Mouse (Mus musculus) gastrocnemius, adult 2 months (tissue): ENCODE measurements around the gene 9130019O22Rik. TPM values are rescaled to one million over a fixed set of nuclear protein-coding genes. Genes with fewer than 3 reads are reported as not detected.
"Not testable (repeated sequence)": the region's sequence is repeated elsewhere in the genome, so short reads cannot be mapped to it uniquely, and the experiment has no call there.

Experiments
- DNase-seq: peaks from one replicate; pipeline ENCODE4 v3.0.0; 2022
- H3K27ac ChIP-seq: fragments of 200-600 bp; 2 replicates; pipeline ENCODE4 v1.8.1; 2022; ENCODE audit warnings: mild to moderate bottlenecking
- H3K4me3 ChIP-seq: fragments of 200-600 bp; 2 replicates; pipeline ENCODE4 v1.8.1; 2022; ENCODE audit warnings: mild to moderate bottlenecking, moderate library complexity
- CTCF ChIP-seq: fragments of 200-600 bp; IDR thresholded peaks from 2 replicates; pipeline ENCODE4 v1.8.1; 2022; ENCODE audit warnings: antibody characterized with exemption, mild to moderate bottlenecking, moderate library complexity
- intact Hi-C: fragments of 180-260 bp; cut with DNase I; formaldehyde crosslinking; loops from one replicate; pipeline ENCODE4 v1.15.1; 2025
- total RNA-seq, 2 experiments: library from RNA; stranded (reverse); gene quantifications; 2 replicates each; pipeline ENCODE4 v1.2.3; 2021

The 9130019O22Rik gene
- total RNA-seq, 2 experiments from 2014 or later: 1.6 to 2.4 TPM

GRCm38 (mm10) chr7:127393944-127394333 is 7.0 kb upstream of the 9130019O22Rik start:
- no peak for TF ChIP-seq CTCF
- Histone ChIP-seq H3K4me3 (peak overlapping the region; percentile 87), H3K27ac (peak overlapping the region; percentile 93)
- DNase-seq: no peak
- intact Hi-C loops: loop anchor here (2.0 kb wide), 1 partner anchor 29 kb away; no protein-coding TSS in a partner anchor

- peak; percentile 96 for DNase-seq
- H3K27ac ChIP-seq: peak within 1 kb of the TSS; percentile 93
- intact Hi-C loops: no loop called here
- no peak for TF ChIP-seq CTCF
- peak within 1 kb of the TSS; percentile 87 for H3K4me3 ChIP-seq
These were observed 6.4 kb upstream of the 9130019O22Rik start, which contains the start of gene E430018J23Rik for GRCm38 (mm10) chr7:127393157-127393943. Gene E430018J23Rik, minus strand, starts transcription at chr7:127393629.

DNA sequence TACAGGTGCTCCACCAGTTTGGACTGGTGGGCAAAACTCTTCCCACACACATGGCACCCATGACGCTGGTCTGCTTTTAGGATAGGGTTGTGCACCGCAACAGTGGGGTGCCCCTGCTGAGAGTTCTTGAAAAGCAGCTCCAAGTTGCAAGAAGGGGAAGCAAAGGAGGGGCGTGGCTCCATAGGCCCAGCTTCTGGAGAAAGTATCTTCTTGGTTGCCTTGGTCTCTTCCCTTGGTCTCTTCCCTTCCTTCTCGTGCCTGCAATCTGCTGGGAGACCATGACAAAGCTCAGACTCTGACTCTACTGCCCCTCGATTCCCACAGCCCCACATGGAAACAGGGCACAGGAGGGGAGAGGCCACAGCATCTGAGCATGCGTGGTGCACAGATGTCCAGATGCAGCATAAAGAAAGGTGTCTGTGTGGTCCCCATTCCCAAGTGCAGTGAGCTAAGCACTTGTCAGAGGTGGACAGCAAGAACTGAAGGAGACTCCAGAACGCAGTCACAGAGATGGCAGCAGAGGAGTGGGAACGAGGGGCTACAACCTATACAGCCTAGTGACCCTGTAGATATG is 5.4 kb upstream of the 9130019O22Rik start:
- Histone ChIP-seq H3K4me3 (peak overlapping the region; percentile 87), H3K27ac (peak overlapping the region; percentile 93; the same call in 1 of the 2 replicates)
- DNase-seq: no peak
- no peak for TF ChIP-seq CTCF
- intact Hi-C loops: no loop called here

DNA sequence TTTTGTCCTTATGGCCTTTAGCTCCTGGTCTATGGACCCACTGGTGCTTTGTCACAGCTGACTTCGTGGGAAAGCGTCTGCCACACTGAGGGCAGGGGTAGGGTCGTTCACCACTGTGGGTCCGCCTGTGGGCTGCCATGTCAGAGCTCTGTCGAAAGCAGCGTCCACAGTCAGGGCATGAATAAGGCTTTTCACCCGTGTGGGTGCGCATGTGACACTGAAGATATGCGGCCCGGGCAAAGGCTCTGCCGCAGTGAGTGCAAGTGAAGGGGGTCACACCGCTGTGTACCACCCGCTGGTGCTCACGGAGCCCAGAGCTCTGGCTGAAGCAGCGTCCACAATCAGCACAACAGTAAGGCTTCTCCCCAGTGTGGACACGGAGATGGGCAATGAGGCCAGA is 4.6 kb upstream of the 9130019O22Rik start:
- intact Hi-C loops: no loop called here
- DNase-seq: no peak
- Histone ChIP-seq H3K27ac (no peak overlapping the region), H3K4me3 (no peak overlapping the region)
- no peak for TF ChIP-seq CTCF

DNA sequence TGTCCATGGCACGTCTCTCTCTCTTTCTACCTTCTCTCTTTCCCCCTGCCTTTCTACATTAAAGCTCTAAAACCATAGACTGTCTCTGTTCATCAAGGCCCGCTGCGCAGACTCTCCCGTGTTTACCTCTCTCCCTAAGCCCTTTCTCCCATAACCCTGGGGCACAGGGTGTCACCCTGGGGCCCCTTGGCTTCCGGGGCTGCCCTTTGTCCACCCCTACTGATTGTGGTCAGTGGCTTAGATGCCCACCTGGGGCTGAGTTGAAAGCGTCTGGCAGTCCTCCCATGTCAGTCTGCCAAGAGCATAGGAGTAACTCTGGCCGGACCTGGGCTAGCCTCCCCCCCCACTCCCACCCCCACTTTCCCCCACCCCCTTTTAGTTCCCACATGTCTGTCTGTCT is 3.3 kb upstream of the 9130019O22Rik start:
- intact Hi-C loops: no loop called here
- no peak overlapping the region for H3K27ac ChIP-seq
- H3K4me3 ChIP-seq: no peak overlapping the region
- DNase-seq: no peak
- no peak for TF ChIP-seq CTCF

DNA sequence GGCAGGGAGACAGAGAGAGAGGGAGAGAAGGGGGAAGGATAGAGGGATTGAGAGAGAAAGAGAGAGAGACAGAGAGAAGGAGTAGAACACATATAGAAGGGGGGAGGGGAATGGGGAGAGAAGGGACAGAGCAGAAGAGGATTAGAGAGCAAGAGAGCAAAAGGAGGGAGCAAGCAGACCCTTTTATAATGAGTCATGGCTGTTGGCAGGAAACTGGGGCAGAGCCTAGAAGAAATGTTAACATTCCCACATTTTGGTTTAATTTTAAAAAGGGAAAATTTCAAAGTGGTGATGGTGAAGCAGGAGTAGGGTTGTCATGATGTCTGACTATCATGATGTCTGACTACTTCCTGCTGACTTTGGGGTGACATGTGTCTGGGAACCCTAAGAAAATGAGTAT is 1.2 kb upstream of the 9130019O22Rik start:
- DNase-seq, intact Hi-C loops, H3K4me3 ChIP-seq, H3K27ac ChIP-seq: not testable (repeated sequence)

- H3K27ac ChIP-seq, H3K4me3 ChIP-seq, DNase-seq, intact Hi-C loops: not testable (repeated sequence)
These were observed 1.4 kb downstream of the 9130019O22Rik start for GRCm38 (mm10) chr7:127385560-127385959.

GRCm38 (mm10) chr7:127378310-127378921 is 8.6 kb downstream of the 9130019O22Rik start:
- no peak overlapping the region for H3K4me3 ChIP-seq
- TF ChIP-seq CTCF: no peak
- H3K27ac ChIP-seq: no peak overlapping the region
- intact Hi-C loops: no loop called here
- no peak for DNase-seq

DNA sequence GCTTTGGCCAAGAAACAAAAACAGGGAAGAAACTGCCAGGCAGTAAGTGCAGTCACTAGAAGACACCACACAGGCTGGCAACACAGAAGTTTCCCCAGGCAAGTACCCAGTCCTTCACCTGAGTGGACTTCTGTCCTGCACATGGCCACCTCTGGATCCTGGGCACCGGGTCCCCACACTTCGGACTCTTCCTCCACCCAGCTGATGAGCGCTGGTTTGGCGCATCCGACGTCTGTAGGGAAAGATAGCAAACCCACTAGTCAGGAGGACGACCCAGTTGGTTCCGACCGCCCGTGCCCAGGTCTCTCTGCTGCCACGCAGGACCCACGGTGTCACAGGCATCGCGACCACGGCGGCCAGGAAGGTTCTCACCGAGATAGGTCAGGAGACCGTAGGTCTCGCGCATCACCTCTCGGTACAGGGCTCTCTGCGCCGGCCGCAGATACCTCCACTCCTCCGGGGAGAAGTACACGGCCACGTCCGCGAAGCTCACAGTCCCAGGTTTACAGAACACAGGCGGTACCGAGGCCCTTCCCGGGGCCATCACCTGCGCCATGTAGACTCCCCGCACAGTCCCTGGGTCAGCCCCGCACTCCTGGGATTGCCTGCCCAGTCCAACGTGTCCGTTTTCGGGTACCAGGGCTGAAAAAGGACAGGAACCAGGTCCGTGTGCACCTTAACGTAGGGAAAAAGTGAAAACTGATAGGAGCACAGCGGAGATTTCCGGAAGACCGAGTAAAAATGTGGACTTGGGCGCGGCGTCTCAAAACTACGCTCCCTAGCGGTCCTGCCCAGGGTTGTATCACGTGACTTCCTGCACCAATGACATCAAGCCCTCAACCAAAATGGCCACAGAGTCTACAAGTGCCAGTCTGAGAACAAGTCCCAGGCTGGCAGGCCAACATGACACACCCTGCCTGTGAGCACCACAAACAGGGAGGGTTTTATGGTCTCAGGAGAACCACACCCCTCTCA is 11.4 kb downstream of the 9130019O22Rik start, which contains the start of gene Zfp747:
Gene Zfp747, minus strand, starts transcription at position 780 of the 975 bp plus-strand sequence.
- Histone ChIP-seq H3K4me3 (peak within 1 kb of the TSS; percentile 97), H3K27ac (peak within 1 kb of the TSS; percentile 92)
- intact Hi-C loops: not testable (repeated sequence)
- TF ChIP-seq CTCF: peak; percentile 62
- DNase-seq: peak; percentile 94

GRCm38 (mm10) chr7:127371870-127372269 is 15.1 kb downstream of the 9130019O22Rik start:
- not testable (repeated sequence) for DNase-seq

GRCm38 (mm10) chr7:127371213-127371612 is 15.8 kb downstream of the 9130019O22Rik start:
- Histone ChIP-seq H3K27ac (no peak overlapping the region), H3K4me3 (no peak overlapping the region)
- DNase-seq: no peak
- intact Hi-C loops: no loop called here
- no peak for TF ChIP-seq CTCF

More at GRCm38 (mm10) chr7:127371870-127372269, 15.1 kb downstream of the 9130019O22Rik start:
- H3K4me3 ChIP-seq, H3K27ac ChIP-seq, intact Hi-C loops: not testable (repeated sequence)
- peak; percentile 17; the same call in 1 of the 2 replicates for TF ChIP-seq CTCF

DNA sequence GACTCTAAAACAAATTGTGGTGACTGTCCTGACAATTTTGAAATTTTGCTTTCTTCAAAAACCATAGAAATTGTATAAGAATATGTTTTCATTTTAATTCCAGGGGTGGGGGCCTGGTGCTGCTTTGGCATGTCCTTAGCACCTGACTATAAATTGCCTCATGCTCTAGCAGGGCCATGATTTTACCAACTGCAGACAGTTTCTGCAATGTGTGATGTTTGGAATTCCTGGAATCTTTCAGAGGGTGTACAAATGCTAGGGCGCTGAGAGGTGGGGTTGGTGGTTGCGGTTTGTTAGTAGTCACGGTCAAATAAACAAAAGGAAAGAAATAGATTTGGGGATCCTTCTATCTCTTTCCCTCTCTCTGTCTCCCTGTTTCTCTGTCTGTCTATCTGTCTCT is 20.7 kb downstream of the 9130019O22Rik start:
- TF ChIP-seq CTCF: no peak
- Histone ChIP-seq H3K27ac (no peak overlapping the region), H3K4me3 (no peak overlapping the region)
- no peak for DNase-seq
- intact Hi-C loops: loop anchor here (10.0 kb wide), 1 partner anchor 109 kb away; the partner anchor contains the start of gene Fbrs
